Mouse (Mus musculus): ENCODE measurements around the gene Tcf12.

The Tcf12 gene

DNA sequence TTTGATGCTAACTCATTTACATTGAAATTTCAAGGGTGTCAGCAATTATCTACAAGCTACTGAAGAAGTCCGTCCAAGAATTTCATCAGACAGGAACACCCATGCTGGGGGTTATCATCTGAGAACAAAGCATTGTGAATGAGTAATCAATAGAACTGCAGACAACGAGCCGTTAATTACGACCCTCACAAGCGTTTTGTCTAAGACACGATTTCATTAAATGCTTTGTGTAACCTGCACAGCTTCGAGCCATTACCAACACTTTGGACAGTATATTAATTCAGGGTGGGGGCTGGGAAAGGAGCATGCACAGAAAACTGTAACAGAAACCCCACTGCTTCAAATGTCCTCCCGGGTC, 180.3 kb downstream of the Tcf12 start:
- in situ Hi-C loops (cut with MboI; ENCODE audit: unreplicated experiment in 2 of 2) = no loop called here

DNA sequence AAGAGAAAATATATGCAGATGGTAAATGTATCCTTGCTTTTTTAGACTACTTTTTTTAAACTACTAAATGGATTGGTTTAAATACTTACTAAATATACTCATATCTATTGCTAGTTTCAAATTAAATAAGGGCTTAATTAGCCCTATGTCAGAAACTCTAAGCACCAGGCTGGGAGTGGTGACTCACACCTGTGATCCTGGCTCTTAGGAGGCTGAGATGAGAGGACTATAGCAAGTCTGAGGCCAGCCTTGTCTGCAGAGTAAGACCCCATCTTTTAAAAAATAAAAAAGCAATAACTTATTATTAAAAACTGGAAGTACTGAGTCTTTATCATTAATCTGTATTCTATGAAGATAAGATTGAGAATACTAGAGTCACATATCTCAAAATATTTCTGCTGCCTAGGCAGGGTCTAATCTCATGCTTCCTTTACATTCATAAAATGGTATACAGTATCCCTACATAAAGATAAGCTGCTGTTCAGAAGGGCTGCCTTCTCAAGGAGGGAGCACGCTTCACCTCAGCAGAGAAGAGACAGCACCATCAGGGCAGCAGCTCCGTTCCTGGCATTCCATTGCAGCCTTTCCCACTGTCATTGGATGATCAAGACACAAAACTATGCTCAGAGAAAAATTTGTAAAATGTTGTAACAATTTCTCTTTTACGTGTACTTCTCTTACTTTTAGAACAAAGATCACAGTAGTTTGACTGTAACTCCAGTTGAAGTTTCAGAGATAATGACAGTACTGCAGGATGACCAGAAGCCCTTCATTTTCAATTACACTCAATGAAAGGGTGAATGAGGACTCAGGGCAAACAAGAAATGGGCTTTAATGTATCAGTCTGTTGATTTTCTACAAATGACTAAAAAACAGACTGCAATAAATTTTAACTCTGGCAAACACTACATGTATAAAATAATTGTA, 181.0 kb downstream of the Tcf12 start:
- in situ Hi-C loops (cut with MboI; ENCODE audit: unreplicated experiment in 2 of 2) = no loop called here

DNA sequence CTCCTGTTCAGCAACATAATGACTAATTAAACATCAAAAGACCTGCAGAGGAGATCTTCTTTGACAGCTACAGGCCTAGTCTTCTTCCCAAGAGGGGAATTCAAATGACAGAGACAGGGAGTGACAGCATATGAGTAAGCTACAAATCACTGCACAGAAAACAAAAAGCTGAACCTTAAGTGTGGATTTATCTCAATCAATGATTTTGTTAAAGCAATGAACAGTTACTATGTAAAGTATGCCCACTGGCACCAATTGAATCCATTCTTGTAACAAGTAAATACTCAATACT, 195.1 kb downstream of the Tcf12 start:
- in situ Hi-C loops (cut with MboI; ENCODE audit: unreplicated experiment in 2 of 2) = no loop called here

DNA sequence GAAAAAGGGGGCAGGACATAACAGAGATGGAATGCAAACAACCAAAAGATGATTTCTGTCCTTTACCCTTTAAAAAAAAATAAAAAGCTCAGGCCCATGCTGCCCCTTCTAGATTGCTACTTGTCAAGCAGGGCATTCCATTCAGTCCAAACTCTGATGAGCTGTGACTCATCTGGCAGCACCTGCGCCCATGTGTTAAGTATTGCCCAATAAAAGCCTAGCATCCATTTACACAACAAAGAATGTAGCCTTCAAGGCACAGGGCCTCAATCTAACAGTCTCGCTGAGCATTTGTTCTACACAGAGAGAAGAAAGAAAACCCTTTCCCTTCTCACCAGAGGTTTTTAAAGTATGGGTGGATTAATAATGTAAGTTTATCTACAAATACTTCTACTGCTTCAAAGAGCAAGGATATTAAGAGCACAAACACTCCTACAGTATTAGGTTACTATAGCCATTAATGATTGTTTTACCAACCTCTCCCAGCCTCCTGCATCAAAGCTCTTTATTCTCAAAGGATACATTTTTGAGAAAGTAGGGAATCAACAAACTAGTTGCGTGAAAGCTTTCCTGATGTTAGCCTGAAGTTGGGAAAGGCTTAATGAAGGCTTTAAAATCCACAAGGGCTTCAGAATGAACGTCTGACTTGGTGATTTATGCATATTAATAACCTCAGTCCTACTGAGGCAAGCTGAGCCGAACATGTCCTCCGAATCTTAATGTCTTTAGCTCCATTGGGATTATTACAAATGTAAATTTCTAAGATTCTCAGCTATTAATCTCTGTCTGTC, 195.6 kb downstream of the Tcf12 start:
- in situ Hi-C loops (cut with MboI; ENCODE audit: unreplicated experiment in 2 of 2) = no loop called here

DNA sequence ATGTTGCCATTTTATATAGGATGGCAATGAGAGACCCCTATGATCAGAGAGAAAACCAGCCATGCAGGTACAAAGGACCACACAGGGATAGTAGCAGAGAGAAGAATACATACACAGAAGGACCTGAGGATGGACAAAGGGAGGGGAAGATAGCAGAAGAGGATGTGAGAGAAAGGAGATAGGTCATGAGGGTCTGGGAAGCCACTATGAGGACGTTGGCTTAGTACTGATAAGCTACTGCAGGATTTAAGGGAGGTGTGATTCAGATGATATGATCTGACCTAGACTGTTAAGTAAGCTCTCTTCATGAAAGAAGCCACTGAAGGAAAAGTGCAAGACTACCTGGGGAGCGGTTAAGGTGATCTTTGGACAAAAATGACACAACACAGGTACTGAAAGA, 205.1 kb downstream of the Tcf12 start:
- in situ Hi-C loops (cut with MboI; ENCODE audit: unreplicated experiment in 2 of 2) = no loop called here

DNA sequence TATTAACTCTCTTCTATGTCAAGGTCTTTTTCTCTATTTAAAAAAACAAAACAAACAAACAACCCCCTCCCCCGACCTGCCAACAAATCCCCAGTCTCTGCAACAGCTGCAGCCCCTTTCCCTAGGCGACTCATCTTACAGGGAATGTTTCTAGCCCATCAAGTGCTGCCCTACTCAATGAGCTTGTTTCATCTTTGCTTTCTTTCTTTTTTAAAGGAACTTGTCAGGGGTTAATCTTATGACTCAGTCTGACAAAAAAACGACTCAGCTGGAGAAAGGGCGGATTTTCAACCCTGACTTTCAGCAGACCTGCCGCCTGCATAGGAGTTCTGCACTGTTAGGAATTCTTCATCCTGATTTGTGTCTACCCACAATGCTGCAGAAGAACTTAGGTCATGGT, 212.8 kb downstream of the Tcf12 start:
- in situ Hi-C loops (cut with MboI; ENCODE audit: unreplicated experiment in 2 of 2) = loop anchor here in 1 of 2 experiments (10.0 kb wide), 1 partner anchor 56 kb away; no protein-coding TSS in a partner anchor

DNA sequence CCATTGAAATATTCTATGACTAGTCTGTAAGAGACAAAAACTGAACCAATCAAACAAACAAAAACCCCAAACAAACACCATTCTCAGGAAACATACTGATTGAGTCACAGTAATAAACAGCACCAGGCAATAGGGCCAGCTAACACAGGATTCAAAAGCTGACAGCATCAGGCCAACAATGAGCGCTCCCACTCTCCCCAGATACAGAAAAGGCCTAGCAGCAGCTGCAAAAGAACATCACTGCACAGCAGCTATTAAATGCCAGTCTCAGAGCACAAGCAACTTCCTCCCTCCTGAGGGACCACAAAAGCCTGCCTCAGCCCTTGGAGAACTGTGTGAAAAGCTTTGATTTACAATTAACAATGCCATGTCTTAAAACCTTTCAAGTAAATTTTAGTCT, 214.3 kb downstream of the Tcf12 start:
- in situ Hi-C loops (cut with MboI; ENCODE audit: unreplicated experiment in 2 of 2) = loop anchor here in 1 of 2 experiments (10.0 kb wide), 1 partner anchor 57 kb away; no protein-coding TSS in a partner anchor

DNA sequence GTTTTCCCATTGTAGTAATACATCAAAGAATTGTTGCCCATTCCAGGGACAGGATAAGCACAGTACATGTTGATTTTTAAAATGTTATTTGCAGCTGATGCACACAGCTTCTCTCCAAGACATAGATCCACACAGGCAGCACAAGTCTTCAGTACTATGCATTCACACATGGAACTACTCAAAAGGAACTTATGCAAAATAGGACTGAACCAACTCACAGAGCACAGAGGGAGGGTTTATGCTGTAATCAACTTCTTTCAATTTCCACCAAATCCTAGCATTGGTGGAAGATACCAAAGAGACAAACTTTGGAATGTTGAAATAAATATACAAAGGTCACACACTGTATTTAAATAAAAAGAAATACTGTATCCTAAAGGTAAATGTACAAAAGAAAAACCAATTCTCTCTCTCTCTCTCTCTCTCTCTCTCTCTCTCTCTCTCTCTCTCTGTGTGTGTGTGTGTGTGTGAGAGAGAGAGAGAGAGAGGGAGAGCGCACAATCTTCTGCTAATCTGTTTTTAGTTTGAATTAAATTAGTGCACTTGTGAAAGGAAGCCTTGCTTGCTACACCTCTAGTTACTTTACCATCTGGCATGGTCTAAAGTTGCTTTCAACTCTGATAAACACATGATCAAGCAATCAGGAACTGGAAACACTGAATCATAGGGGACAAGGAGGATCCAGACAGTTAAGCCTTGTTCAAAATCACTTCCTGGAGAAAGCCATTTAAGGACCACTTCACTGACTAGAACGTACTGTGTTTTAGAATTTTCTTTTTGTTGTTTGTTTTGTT, 215.5 kb downstream of the Tcf12 start:
- in situ Hi-C loops (cut with MboI; ENCODE audit: unreplicated experiment in 2 of 2) = loop anchor here in 1 of 2 experiments (10.0 kb wide), 1 partner anchor 59 kb away; no protein-coding TSS in a partner anchor

DNA sequence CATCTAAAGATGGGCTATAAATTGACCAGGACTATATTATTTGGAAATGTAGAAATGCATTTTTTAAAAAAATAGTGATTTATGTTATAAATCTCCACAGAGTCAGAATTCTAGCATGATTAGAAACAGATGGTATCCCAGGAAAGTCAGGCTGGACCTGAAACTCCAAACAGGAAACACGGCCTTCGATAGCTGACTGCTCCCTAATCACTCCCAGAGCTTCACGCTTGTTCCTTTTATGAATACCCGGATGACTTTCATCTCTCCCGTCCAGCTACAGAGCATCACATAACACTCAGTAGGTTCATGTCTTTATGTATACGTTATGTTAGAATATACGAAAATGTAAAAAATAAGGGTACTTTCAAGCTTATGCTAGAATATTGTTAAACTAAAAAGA, 216.4 kb downstream of the Tcf12 start:
- in situ Hi-C loops (cut with MboI; ENCODE audit: unreplicated experiment in 2 of 2) = loop anchor here in 1 of 2 experiments (10.0 kb wide), 1 partner anchor 60 kb away; no protein-coding TSS in a partner anchor

DNA sequence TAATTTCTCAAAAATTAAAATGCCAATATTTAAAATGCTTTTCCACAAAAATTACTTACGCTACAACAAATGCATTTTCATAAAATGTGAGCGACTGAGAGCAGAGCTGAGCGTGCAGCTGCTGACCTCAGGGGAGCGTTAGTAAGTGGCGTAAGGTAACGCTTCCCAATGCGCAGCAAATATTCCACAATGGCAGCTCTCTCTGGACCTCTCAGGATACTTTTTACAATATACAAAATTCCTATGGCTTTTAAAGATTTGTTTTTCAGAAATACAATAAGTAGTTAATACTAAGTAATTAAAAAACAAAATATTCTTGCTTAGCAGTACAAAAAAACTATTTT, 216.8 kb downstream of the Tcf12 start:
- in situ Hi-C loops (cut with MboI; ENCODE audit: unreplicated experiment in 2 of 2) = loop anchor here (5.0 to 10.0 kb wide), 2 partner anchors 60 to 217 kb away; partner anchors contain the start of gene Tcf12 (in 1 of the 2)

DNA sequence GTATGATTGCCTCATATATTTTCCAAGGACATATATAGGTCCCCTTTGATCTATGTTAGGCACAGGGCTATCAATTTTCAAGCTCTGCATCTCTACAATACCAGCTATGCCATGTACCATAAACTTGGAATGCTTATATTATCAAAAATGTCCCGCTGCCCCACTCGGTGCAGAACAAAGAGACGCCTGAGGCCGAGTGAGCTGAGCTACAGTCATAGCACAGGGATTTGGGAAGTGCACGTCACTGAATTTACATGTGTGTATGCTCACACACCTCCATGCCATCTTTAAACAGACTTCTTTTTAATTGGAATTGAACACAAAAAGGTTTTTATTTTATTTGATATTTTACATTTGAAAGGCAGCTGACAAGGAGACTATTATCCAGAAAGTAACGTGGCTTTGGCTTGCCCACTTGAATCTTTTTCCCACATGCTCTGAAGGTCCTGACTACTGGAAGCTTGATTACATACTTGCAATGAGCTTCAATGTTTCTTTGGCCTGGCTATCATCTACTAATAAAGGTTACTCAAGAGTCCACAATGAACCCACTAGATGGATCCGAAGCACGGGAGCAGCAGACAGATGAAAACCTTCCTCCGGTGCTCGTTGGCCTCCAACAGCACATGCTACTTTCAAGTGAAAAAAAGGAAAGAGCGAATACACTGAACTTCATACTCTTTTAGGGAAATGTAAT, 217.3 kb downstream of the Tcf12 start:
- in situ Hi-C loops (cut with MboI; ENCODE audit: unreplicated experiment in 2 of 2) = loop anchor here (5.0 to 10.0 kb wide), 2 partner anchors 60 to 218 kb away; partner anchors contain the start of gene Tcf12 (in 1 of the 2)

DNA sequence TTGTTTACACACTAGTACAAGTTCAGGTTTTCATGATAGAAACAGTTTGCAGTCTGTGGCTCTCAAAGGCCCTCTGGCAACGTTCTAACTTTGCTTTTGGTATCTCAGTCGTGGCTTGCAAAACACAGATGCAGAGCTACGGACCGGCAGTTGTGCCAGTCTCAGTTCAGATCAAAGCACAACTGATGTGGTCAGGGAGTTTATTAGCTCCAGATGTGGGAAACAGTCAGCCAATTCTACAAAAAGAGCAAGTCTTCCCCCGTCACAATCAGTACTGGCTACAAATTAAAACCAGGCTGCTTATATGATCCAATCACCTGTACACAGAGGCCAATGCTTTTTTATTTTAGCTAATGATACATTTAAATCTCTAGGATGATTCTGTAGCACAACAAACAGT, 223.2 kb downstream of the Tcf12 start:
- in situ Hi-C loops (cut with MboI; ENCODE audit: unreplicated experiment in 2 of 2) = no loop called here

DNA sequence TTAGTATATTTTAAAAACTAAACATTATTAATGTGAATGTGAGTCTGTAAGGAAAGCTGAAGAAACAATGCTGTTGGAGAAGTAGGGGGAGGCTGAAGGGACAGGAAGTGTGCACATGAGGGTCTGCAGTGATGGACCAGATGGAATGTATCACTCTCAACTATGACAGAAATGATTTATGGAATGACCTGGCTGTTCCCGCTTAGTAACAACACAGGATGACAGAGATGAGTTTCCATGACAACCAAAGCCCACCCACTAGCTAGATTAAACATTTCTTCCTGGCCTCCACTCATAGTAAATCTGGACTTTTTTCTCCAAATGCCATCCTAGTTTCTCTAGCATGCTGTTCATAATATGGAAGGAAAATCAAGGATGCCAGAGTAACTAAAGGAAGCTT, 231.0 kb downstream of the Tcf12 start:
- in situ Hi-C loops (cut with MboI; ENCODE audit: unreplicated experiment in 2 of 2) = no loop called here

DNA sequence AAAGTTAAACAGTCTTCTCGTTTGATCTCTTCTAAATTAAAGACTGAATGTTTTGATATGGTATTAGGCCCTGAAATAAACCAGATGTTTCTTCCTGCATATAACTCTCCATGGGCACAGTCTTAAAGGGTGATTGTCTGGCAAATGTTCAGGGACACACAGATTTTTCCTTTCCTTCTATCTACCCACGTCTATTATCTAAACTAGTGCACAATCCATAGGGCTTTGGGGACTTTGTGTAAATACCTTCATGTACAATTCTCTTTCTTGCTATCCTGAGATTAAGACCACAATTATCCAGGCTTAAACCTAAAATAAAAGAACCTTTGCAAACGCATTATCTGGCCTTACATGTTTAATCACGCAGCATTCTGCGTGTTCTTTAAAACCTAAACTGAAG, 231.7 kb downstream of the Tcf12 start:
- in situ Hi-C loops (cut with MboI; ENCODE audit: unreplicated experiment in 2 of 2) = no loop called here

DNA sequence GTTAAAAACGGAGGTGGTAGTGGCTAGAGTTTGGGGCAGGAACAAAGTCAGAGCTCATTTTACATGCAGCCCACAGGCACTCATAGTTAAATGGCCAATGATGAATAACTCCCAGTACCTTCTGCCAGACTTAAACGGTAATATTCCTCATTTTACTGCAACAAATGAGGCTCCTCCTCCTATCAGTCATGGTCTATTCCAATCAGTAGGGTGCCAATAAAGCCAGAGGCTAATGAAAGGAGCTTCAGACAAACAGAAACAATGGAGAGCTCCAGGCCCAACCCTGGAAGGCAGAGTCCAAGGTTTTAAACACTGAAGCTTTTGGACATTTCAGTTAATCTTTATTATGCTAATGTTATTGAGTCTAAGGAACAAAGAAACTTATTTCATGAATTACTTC, 232.3 kb downstream of the Tcf12 start:
- in situ Hi-C loops (cut with MboI; ENCODE audit: unreplicated experiment in 2 of 2) = no loop called here

DNA sequence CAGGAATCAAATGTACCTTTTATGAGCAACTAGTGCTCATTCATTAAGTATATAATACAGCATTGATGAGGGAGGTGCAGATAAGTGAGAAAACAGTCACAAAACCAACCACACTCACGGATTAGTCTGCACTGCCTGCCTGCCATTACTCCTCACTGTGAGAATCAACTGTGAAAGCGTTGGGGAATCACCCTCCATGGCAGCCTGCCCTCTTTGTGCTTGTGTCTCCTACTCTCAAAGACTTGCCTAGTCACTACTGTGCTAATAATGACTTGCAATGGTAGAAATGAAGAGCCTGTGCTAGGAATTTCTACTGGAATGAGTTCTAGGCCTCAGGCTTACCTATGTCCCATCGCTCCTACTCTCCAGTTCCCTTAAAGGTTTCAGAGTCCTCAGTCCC, 233.8 kb downstream of the Tcf12 start:
- in situ Hi-C loops (cut with MboI; ENCODE audit: unreplicated experiment in 2 of 2) = no loop called here

DNA sequence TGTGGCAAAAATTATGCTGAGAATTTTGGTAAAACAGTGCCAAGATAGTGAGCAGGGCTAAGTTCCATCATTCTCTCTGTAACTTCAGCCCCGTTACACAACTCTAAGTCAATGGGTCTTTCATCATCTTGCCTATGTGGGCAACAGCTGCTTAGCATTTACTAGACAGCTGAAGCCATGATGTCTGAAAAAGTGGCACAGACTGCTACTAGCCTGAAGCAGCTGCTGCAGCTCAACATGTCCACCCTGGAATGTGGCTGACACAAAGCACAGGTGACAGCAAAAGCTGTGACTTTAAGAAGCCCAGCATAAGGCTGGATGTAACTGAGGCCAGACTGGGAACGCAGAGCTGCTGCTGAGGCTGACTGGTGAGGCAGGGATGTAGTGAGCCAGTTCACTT, 236.9 kb downstream of the Tcf12 start:
- in situ Hi-C loops (cut with MboI; ENCODE audit: unreplicated experiment in 2 of 2) = no loop called here

DNA sequence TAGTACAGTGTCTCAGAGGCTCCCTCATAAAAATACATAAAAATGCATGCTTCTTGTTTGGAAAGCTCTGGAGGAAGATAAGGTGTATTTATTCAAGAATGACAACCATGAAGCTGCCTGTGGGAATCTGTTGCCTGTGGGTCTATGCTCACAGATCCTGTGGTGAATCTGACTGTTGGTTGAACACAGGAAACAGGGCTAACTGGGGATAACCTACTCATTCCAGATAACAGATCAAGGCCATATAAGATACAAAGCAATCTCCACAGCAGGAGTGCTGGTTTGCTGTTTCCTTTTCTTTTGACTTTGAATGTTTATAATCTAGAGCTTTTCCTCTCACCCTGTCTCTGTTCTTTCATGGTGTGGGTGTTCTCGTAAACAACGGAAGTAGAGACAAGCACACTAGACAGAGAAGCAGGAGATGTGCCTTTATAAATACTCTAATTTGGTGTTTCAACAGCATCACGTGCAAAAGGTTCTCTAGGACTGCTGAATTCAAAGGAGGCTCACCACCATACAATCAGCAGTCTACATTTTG, 237.6 kb downstream of the Tcf12 start:
- in situ Hi-C loops (cut with MboI; ENCODE audit: unreplicated experiment in 2 of 2) = no loop called here

DNA sequence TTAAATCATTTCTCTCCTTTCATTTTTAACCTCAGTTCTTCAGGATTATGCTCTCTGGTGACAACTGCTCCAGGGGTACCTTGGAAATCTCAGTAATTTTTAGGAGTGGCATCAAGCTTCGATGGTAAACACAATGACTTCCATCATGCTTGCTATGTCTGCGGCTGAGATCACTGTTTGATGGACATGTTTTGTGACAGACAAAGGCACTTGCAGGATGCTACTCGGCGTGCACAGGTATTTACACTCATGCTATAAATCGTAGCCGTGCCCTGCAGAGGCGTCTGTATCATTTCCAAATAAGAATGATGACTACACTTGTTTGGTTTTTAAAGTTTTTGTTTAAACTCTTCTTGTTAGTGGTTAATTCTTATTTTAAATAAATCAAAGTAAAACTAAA, 248.3 kb downstream of the Tcf12 start:
- in situ Hi-C loops (cut with MboI; ENCODE audit: unreplicated experiment in 2 of 2) = no loop called here

DNA sequence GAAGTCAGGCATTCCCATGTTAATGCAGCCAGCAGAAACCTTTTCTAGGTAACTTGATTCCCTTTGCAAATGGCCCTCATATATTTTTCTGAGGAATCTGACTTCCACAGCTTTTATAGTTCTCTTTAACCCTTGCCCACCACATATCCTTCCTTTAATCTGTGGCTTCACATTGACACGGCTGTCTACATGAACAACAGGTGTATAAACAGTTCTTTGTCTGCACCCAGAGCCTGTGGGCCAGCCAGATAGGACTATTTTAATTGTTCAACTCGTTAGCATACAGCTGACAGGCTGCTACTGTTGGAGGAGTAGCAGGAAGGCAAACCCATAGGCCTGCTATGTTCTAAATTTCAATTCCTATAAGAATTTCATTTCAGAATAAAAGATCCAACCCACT, 250.0 kb downstream of the Tcf12 start:
- in situ Hi-C loops (cut with MboI; ENCODE audit: unreplicated experiment in 2 of 2) = no loop called here
